8 mouse cellular contexts compared by ENCODE assay signal in genomic region chr8:70752000-70752764, GRCm38 (mm10). TPM values are rescaled to one million over a fixed set of nuclear protein-coding genes. Genes with fewer than 3 reads are reported as not detected.
DNase-seq lines count a peak whose midpoint lies in the region; ATAC-seq and TF ChIP-seq lines count a peak whose summit lies in the region.

No protein-coding gene starts in this region.

- no peaks in the 10 kb centered on the region for H3K9me3 ChIP-seq in forebrain, embryonic 11.5 days (ENCODE audit: control insufficient read depth, low read length)
- H3K9me3 ChIP-seq in forebrain, embryonic 12.5 days, result no peaks in the 10 kb centered on the region

- no peak overlapping the region for H3K4me2 ChIP-seq in forebrain, embryonic 11.5 days (ENCODE audit: low read depth, low read length, severe bottlenecking)
- H3K4me2 ChIP-seq in forebrain, embryonic 12.5 days, result no peak overlapping the region

- 44% methylated on average over 11 of the region's 11 CpGs for WGBS in forebrain, embryonic 11.5 days
- WGBS in forebrain, embryonic 12.5 days, result 45% methylated on average over 11 of the region's 11 CpGs

- no peak for TF ChIP-seq CTCF in embryonic fibroblast, embryonic 13.5 days (IDR thresholded peaks at IDR 0.05; ENCODE audit: borderline replicate concordance, insufficient read depth, low read length)
- peak; percentile 74 for TF ChIP-seq CTCF in left cerebral cortex, adult 2 months (IDR thresholded peaks at IDR 0.05)

- H3K4me3 ChIP-seq in forebrain, embryonic 11.5 days (ENCODE audit: low read depth, low read length), result no peak overlapping the region
- no peak overlapping the region for H3K4me3 ChIP-seq in forebrain, embryonic 12.5 days (replicated peaks)
- H3K4me3 ChIP-seq in embryonic fibroblast, embryonic 13.5 days (ENCODE audit: insufficient read depth, low read length), result no peak overlapping the region
- no peak overlapping the region for H3K4me3 ChIP-seq in left cerebral cortex, adult 2 months

- H3K4me1 ChIP-seq in forebrain, embryonic 11.5 days (replicated peaks; ENCODE audit: control insufficient read depth, insufficient read depth, low read length), result no peaks in the 10 kb centered on the region
- H3K4me1 ChIP-seq in forebrain, embryonic 12.5 days, result peaks cover 19% of the 10 kb centered on the region
- H3K4me1 ChIP-seq in embryonic fibroblast, embryonic 13.5 days (ENCODE audit: control insufficient read depth, insufficient read depth, low read length), result peaks cover 4% of the 10 kb centered on the region; the same call in 1 of the 2 replicates

- peak; percentile 83 for DNase-seq in forebrain, embryonic 11.5 days (ENCODE audit: low spot score)
- peak; percentile 89 for DNase-seq in adrenal gland, postnatal 10 days
- peak; percentile 81 for DNase-seq in heart, postnatal 4 days
- DNase-seq in left cerebral cortex, adult 2 months (ENCODE audit: extremely low spot score in 1 of 2, low spot score in 2 of 2), result peak in 1 of 2 experiments; percentile 68
- peak; percentile 79 to 80 for DNase-seq in lung, postnatal 4 days
- peak; percentile 86 for DNase-seq in testis, postnatal 10 days (ENCODE audit: low spot score)

- no peaks in the 10 kb centered on the region for H3K36me3 ChIP-seq in forebrain, embryonic 11.5 days (ENCODE audit: control insufficient read depth, insufficient read depth, low read length)
- peaks cover 9% of the 10 kb centered on the region for H3K36me3 ChIP-seq in forebrain, embryonic 12.5 days (replicated peaks)

- intact Hi-C loops in left cerebral cortex, adult 2 months (cut with DNase I), result loop anchor here (1.0 kb wide), 1 partner anchor 32 kb away; no protein-coding TSS in a partner anchor

- no peak for ATAC-seq in forebrain, embryonic 11.5 days (replicated peaks; ENCODE audit: low FRiP score)
- ATAC-seq in forebrain, embryonic 12.5 days (ENCODE audit: low FRiP score), result no peak

- H3K9ac ChIP-seq in forebrain, embryonic 11.5 days (ENCODE audit: low read length), result no peak overlapping the region
- no peak overlapping the region for H3K9ac ChIP-seq in forebrain, embryonic 12.5 days

- no peak overlapping the region for H3K27ac ChIP-seq in forebrain, embryonic 11.5 days (ENCODE audit: low read depth, low read length)
- no peak overlapping the region for H3K27ac ChIP-seq in forebrain, embryonic 12.5 days
- H3K27ac ChIP-seq in embryonic fibroblast, embryonic 13.5 days (ENCODE audit: insufficient read depth, low read length), result peak overlapping the region; percentile 48
- H3K27ac ChIP-seq in left cerebral cortex, adult 2 months, result peak overlapping the region; percentile 93

- H3K27me3 ChIP-seq in forebrain, embryonic 11.5 days (ENCODE audit: control insufficient read depth, insufficient read depth, low read length), result 0 out of 2 replicates have a peak, but pooled peaks cover under 1% of the 10 kb centered on the region
- H3K27me3 ChIP-seq in forebrain, embryonic 12.5 days, result peaks cover 32% of the 10 kb centered on the region

- TF ChIP-seq POLR2A in embryonic fibroblast, embryonic 13.5 days (IDR thresholded peaks at IDR 0.05; ENCODE audit: low read depth, low read length), result no peak

RNA-seq across cellular contexts. Expression of gene Rab3a, which starts 2.3 kb away (rescaled TPM):
- polyA plus RNA-seq in forebrain, embryonic 11.5 days (2014; fragmentation: Nextera tagmentation; extraction: Ambion mirVana), result 42.7 and 49.7 TPM in 2 replicates
- 87.8 and 95.4 TPM in 2 replicates for polyA plus RNA-seq in forebrain, embryonic 12.5 days (2016; fragmentation: Nextera tagmentation; extraction: Ambion mirVana)
- 10 to 100 TPM; 53.3 to 53.9 TPM for total RNA-seq in adrenal gland, postnatal 10 days (2021)
- 8.6 and 10.2 TPM in 2 replicates for polyA plus RNA-seq in embryonic fibroblast, embryonic 13.5 days (2011; ENCODE audit: insufficient read length, low read depth, missing spikeins)
- total RNA-seq in heart, postnatal 4 days (2021), result 10 to 100 TPM; 27.3 to 28.7 TPM
- 100 to 1,000 TPM; 808 to 835 TPM for total RNA-seq in left cerebral cortex, adult 2 months (2021)

RNA-seq across cellular contexts. Expression of gene Mpv17l2, which starts 8.6 kb away (rescaled TPM):
- polyA plus RNA-seq in forebrain, embryonic 11.5 days (2014; fragmentation: Nextera tagmentation; extraction: Ambion mirVana), result 31.0 and 34.1 TPM in 2 replicates
- 33.2 and 34.5 TPM in 2 replicates for polyA plus RNA-seq in forebrain, embryonic 12.5 days (2016; fragmentation: Nextera tagmentation; extraction: Ambion mirVana)
- 100 to 1,000 TPM in 1 of 2 experiments, 10 to 100 TPM in 1; 92.9 to 106 TPM for total RNA-seq in adrenal gland, postnatal 10 days (2021)
- 29.1 and 32.6 TPM in 2 replicates for polyA plus RNA-seq in embryonic fibroblast, embryonic 13.5 days (2011; ENCODE audit: insufficient read length, low read depth, missing spikeins)
- total RNA-seq in heart, postnatal 4 days (2021), result 10 to 100 TPM; 35.8 to 37.9 TPM
- total RNA-seq in left cerebral cortex, adult 2 months (2021), result 10 to 100 TPM; 33.3 to 35.7 TPM

RNA-seq across cellular contexts. Expression of gene Pik3r2, which starts 24.3 kb away (rescaled TPM):
- 58.9 and 61.6 TPM in 2 replicates for polyA plus RNA-seq in forebrain, embryonic 11.5 days (2014; fragmentation: Nextera tagmentation; extraction: Ambion mirVana)
- polyA plus RNA-seq in forebrain, embryonic 12.5 days (2016; fragmentation: Nextera tagmentation; extraction: Ambion mirVana), result 72.7 and 79.1 TPM in 2 replicates
- 10 to 100 TPM; 37.7 to 46.4 TPM for total RNA-seq in adrenal gland, postnatal 10 days (2021)
- 42.8 and 43.5 TPM in 2 replicates for polyA plus RNA-seq in embryonic fibroblast, embryonic 13.5 days (2011; ENCODE audit: insufficient read length, low read depth, missing spikeins)
- total RNA-seq in heart, postnatal 4 days (2021), result 10 to 100 TPM; 36.0 to 39.2 TPM
- total RNA-seq in left cerebral cortex, adult 2 months (2021), result 100 to 1,000 TPM; 159 to 160 TPM

RNA-seq across cellular contexts. Expression of gene Pde4c, which starts 28.7 kb away (rescaled TPM):
- polyA plus RNA-seq in forebrain, embryonic 11.5 days (2014; fragmentation: Nextera tagmentation; extraction: Ambion mirVana), result 0.13 and 0.37 TPM in 2 replicates
- 0.14 and 0.17 TPM in 2 replicates for polyA plus RNA-seq in forebrain, embryonic 12.5 days (2016; fragmentation: Nextera tagmentation; extraction: Ambion mirVana)
- total RNA-seq in adrenal gland, postnatal 10 days (2021), result 1 to 10 TPM; 2.4 to 2.8 TPM
- polyA plus RNA-seq in embryonic fibroblast, embryonic 13.5 days (2011; ENCODE audit: insufficient read length, low read depth, missing spikeins), result not detected in 2 replicates
- 1 to 10 TPM in 1 of 2 experiments, under 1 TPM in 1; 0.74 to 1.0 TPM for total RNA-seq in heart, postnatal 4 days (2021)
- 1 to 10 TPM; 1.9 to 3.0 TPM for total RNA-seq in left cerebral cortex, adult 2 months (2021)

RNA-seq across cellular contexts. Expression of gene Gm3336, which starts 33.8 kb away (rescaled TPM):
- not detected in 2 replicates for polyA plus RNA-seq in forebrain, embryonic 11.5 days (2014; fragmentation: Nextera tagmentation; extraction: Ambion mirVana)
- polyA plus RNA-seq in forebrain, embryonic 12.5 days (2016; fragmentation: Nextera tagmentation; extraction: Ambion mirVana), result not detected in 2 replicates
- not detected for total RNA-seq in adrenal gland, postnatal 10 days (2021)
- polyA plus RNA-seq in embryonic fibroblast, embryonic 13.5 days (2011; ENCODE audit: insufficient read length, low read depth, missing spikeins), result not detected in 2 replicates
- not detected for total RNA-seq in heart, postnatal 4 days (2021)
- total RNA-seq in left cerebral cortex, adult 2 months (2021), result not detected

Comparison
In these comparisons a context has a peak if more than half of its experiments do, and no peak if none do; other contexts are left out.
1. H3K27ac ChIP-seq: peak in embryonic fibroblast, embryonic 13.5 days (single experiment) and left cerebral cortex, adult 2 months (single experiment); none in forebrain, embryonic 11.5 days (single experiment) and forebrain, embryonic 12.5 days (single experiment).
2. RNA of gene Rab3a, which starts 2.3 kb away (total RNA-seq): 808 to 835 TPM in left cerebral cortex, adult 2 months; 53.3 to 53.9 TPM in adrenal gland, postnatal 10 days and 27.3 to 28.7 TPM in heart, postnatal 4 days; every median in the first group is over 10 times any median in the second.